Mouse (Mus musculus) ES-E14 (cell line): Measurements from ENCODE around the gene Ranbp3l.

ENCODE experiments used
- CHD2 ChIP-seq: IDR thresholded peaks from 2 replicates; pipeline ENCODE4 v1.6.1; 2014; ENCODE audit warnings: mild to moderate bottlenecking, low read depth, low read length, inconsistent platforms
- HCFC1 ChIP-seq: IDR thresholded peaks from 2 replicates; pipeline ENCODE4 v1.6.1; 2012; ENCODE audit warnings: low read length, inconsistent platforms, borderline replicate concordance; ENCODE audit not compliant: insufficient read depth
- MAFK ChIP-seq: IDR thresholded peaks from 2 replicates; pipeline ENCODE4 v1.6.1; 2014; ENCODE audit warnings: mild to moderate bottlenecking, low read depth, low read length, inconsistent platforms; ENCODE audit not compliant: insufficient read depth
- ZC3H11A ChIP-seq: IDR thresholded peaks from 2 replicates; pipeline ENCODE4 v1.6.1; 2012; ENCODE audit warnings: low read depth, mild to moderate bottlenecking, inconsistent platforms, low read length, borderline replicate concordance
- ZNF384 ChIP-seq: IDR thresholded peaks from 2 replicates; pipeline ENCODE4 v1.6.1; 2012; ENCODE audit warnings: low read depth, low read length, inconsistent platforms

DNA sequence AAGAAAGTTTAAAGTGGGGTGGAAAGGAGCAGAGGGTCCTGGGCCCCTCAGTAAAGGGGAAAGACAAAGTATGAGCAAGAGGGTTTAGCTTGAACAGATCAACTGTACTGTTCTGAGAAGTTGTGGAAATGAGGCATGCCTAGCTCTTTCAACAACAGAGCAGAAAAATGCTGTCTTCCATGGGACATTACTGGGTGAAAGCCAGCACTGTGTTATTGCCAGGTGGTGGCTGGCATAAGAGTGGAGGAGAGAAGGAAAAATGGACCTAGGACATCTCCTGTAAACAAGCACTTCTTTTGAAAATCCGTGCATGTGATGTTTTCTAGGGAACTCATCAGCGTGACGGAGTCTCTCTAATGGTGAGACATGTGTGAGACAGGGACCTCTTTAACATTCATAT is 30.8 kb upstream of the Ranbp3l start:
- no peak for TF ChIP-seq MAFK
- no peak for TF ChIP-seq ZNF384
- no peak for TF ChIP-seq HCFC1
- no peak for TF ChIP-seq CHD2
- TF ChIP-seq ZC3H11A: no peak
